Mouse (Mus musculus) spleen, postnatal 0 days (tissue): Measurements from ENCODE around the gene Serp2. TPM values are rescaled to one million over a fixed set of nuclear protein-coding genes. Genes with fewer than 3 reads are reported as not detected.

Experiments
- polyA plus RNA-seq: library from polyadenylated mRNA; unstranded; fragments of >200 nt; fragmentation: Nextera tagmentation; extraction: Ambion mirVana; gene quantifications from 2 replicates; pipeline ENCODE4 v1.2.1, GENCODE M21; 2015

Serp2 gene
- polyA plus RNA-seq: 2.1 and 2.4 TPM in 2 replicates

GRCm38 (mm10) chr14:76556852-76557208 is at the start of gene Serp2:
Gene Serp2 (minus strand): TSS chr14:76556889.

Other genes starting within 250 kb of the Serp2 start
- 148 and 180 TPM in 2 replicates for gene Tsc22d1, start 141.9 kb downstream of the Serp2 start, polyA plus RNA-seq